Mouse (Mus musculus): Measurements from ENCODE around the gene Mrpl53. TPM values are rescaled to one million over a fixed set of nuclear protein-coding genes. Genes with fewer than 3 reads are reported as not detected.

The Mrpl53 gene
- polyA plus RNA-seq, 1 experiment from 2014 or later, result 156 TPM

DNA sequence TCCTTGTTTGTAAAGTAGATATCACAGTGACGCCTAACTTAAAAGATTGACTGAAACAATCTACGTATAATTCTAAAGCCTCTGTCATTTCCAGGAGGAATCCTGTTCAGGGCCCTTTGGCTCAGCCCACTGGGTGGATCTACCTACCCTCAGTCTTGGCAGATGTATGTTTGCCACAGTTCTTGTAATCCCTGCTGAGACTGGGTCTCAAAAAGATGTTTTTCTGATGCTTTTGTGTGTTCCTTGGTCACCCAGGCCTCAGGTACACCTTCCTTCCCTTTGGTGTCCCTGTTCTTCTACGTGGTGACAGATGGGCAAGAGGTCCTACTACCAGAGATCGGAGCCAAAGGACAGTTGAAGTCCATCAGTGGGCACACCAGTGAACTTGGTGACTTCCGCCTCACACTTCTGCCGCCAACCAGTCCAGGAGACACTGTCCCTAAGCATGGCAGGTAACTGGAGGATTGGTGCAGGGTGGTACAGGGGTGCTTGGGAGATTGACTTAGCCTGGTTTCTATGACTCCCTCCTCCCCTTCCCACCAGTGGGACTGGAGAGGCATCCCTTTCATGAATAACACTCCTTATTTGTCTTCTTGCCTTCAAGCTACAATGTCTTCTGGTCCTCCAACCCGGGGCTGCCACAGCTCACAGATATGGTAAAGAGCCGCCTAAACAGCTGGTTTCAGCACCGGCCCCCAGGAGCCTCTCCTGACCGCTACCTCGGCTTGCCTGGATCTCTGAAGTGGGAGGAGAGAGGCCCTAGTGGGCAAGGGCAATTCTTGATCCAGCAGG is 7.7 kb downstream of the Mrpl53 start:
- Histone ChIP-seq H3K4me3 (peak overlapping the region; percentile 75), H3K27ac (ENCODE audit: poor library complexity, severe bottlenecking) (no peak overlapping the region), H3K4me1 (replicated peaks) (peaks cover 38% of the 10 kb centered on the region), H3K36me3 (peaks cover 33% of the 10 kb centered on the region), H3K9me3 (replicated peaks) (no peaks in the 10 kb centered on the region), H3K4me2 (peak overlapping the region; percentile 93), H3K9ac (peak overlapping the region; percentile 86), H3K27me3 (replicated peaks) (no peaks in the 10 kb centered on the region)
- ATAC-seq (ENCODE audit: insufficient number of reproducible peaks, low FRiP score), result no peak
- WGBS, result 75% methylated on average over 11 of the region's 11 CpGs

DNA sequence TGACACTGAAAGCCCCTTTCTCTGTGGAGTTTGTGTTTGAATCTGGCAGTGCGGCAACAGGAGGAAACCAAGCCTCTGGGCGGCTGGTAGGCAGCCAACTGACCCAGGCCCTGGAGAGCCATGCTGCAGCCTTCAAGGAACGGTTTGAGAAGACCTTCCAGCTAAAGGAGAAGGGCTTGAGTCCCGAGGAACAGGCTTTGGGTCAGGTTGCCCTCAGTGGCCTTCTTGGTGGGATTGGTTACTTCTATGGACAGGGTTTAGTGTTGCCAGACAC is 8.3 kb downstream of the Mrpl53 start:
- Histone ChIP-seq H3K4me3 (0 out of 2 replicates have a peak overlapping the region, but pooled peaks have one; percentile 3), H3K4me1 (replicated peaks) (peaks cover 36% of the 10 kb centered on the region), H3K4me2 (peak overlapping the region; percentile 93; the same call in 1 of the 2 replicates), H3K36me3 (peaks cover 33% of the 10 kb centered on the region), H3K27me3 (replicated peaks) (no peaks in the 10 kb centered on the region), H3K27ac (ENCODE audit: poor library complexity, severe bottlenecking) (no peak overlapping the region), H3K9ac (0 out of 2 replicates have a peak overlapping the region, but pooled peaks have one; percentile 86), H3K9me3 (replicated peaks) (no peaks in the 10 kb centered on the region)
- 91% methylated on average over 4 of the region's 4 CpGs for WGBS
- ATAC-seq (ENCODE audit: insufficient number of reproducible peaks, low FRiP score), result no peak

DNA sequence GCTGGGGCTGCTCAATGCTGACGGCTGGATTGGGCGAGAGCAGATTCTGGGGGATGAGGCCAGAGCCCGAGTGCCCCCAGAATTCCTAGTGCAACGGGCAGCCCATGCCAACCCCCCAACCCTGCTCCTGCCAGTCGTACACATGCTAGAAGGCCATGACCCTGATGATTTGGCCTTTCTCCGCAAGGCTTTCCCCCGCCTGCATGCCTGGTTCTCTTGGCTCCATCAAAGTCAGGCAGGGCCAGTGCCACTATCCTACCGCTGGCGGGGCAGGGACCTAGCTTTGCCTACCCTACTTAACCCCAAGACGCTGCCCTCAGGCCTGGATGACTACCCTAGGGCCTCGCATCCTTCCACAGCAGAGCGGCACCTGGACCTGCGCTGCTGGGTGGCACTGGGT is 8.8 kb downstream of the Mrpl53 start:
- H3K4me1 ChIP-seq (replicated peaks), result peaks cover 38% of the 10 kb centered on the region
- H3K4me3 ChIP-seq, result no peak overlapping the region
- H3K9me3 ChIP-seq (replicated peaks), result no peaks in the 10 kb centered on the region
- no peak overlapping the region for H3K4me2 ChIP-seq
- no peaks in the 10 kb centered on the region for H3K27me3 ChIP-seq (replicated peaks)
- WGBS, result 89% methylated on average over 13 of the region's 13 CpGs
- H3K9ac ChIP-seq, result no peak overlapping the region
- H3K27ac ChIP-seq (ENCODE audit: poor library complexity, severe bottlenecking), result no peak overlapping the region
- peaks cover 33% of the 10 kb centered on the region for H3K36me3 ChIP-seq
- ATAC-seq (ENCODE audit: insufficient number of reproducible peaks, low FRiP score), result no peak

DNA sequence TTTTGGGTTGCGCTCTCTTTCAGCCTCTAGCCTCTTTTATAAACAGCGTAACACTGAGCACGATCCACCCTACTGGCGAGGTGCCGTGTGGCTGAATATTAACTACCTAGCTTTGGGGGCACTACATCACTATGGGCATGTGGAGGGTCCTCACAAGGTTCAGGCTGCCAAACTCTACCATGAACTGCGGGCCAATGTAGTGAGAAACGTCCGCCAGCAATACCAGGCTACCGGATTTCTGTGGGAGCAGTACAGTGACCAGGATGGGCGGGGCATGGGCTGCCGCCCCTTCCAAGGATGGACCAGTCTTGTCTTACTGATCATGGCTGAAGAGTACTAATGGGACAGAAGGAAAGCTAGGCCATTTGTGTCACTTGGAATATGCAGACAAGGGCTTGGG is 9.5 kb downstream of the Mrpl53 start:
- Histone ChIP-seq H3K9ac (no peak overlapping the region), H3K36me3 (peaks cover 33% of the 10 kb centered on the region), H3K4me2 (no peak overlapping the region), H3K4me1 (replicated peaks) (peaks cover 43% of the 10 kb centered on the region), H3K4me3 (no peak overlapping the region), H3K9me3 (replicated peaks) (no peaks in the 10 kb centered on the region), H3K27me3 (replicated peaks) (no peaks in the 10 kb centered on the region), H3K27ac (ENCODE audit: poor library complexity, severe bottlenecking) (no peak overlapping the region)
- 83% methylated on average over 11 of the region's 11 CpGs for WGBS
- no peak for ATAC-seq (ENCODE audit: insufficient number of reproducible peaks, low FRiP score)

DNA sequence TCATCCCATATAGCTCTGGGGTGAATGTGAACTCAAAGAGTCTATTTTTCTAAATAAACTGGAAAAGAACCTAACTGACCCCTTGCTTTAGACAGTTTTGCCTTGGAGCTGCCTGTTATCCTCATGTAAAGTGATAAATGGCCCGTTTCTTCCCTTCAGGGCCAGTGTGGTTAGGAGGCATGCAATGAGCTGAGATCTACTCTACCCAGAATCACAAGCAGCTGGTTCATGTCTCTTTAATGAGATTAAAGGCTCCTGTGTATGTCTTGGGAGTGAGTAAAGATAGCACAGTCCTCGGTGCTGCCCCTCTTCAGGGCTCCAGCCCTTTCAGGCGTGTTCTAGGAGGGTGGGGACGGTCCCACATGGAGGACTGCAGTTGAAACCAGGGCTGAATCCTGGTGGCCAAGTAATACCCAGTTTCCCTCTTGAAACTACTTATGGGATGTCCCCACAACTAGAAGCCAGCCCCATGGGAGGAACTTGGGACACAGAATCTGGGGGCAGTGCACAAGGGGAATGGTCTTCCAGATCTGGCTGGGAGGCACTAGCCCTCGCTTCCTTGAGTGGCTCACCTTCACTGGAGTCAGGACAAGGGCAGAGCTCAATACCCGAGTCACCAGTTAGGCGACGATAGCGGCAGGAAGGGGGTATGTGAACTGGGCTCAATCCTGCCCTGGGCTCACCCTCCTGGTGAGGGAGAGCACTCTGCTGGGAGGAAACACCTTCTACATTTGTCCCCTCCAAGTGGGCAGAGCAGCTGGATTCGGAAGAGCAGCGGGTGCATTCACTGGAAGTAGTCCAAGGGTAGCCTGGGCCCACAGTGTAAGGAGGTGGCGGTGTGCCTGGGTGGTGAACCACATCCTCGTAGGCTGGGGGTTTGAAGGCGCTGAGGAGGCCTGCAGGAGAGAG is 10.2 kb downstream of the Mrpl53 start:
- peaks cover 33% of the 10 kb centered on the region for H3K36me3 ChIP-seq
- 75% methylated on average over 14 of the region's 14 CpGs for WGBS
- H3K4me1 ChIP-seq (replicated peaks), result peaks cover 48% of the 10 kb centered on the region
- H3K4me2 ChIP-seq, result no peak overlapping the region
- H3K9me3 ChIP-seq (replicated peaks), result no peaks in the 10 kb centered on the region
- no peak overlapping the region for H3K9ac ChIP-seq
- ATAC-seq (ENCODE audit: insufficient number of reproducible peaks, low FRiP score), result no peak
- no peak overlapping the region for H3K4me3 ChIP-seq
- H3K27me3 ChIP-seq (replicated peaks), result no peaks in the 10 kb centered on the region
- H3K27ac ChIP-seq (ENCODE audit: poor library complexity, severe bottlenecking), result no peak overlapping the region

DNA sequence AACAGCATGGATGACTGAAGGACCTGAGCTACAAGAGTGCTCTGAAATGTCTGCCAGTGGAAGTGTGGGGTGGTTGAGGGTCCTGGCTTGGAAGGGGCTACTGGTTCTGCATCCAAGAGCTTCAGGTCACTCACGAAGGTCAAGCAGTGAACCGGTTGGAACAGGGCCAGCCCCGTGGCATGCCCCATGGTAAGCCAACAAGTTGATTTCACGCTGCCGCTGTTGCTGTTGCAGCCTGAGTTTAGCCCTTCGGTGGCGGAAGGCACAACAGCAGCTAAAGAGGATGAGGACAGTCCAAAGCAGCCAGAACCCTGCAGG is 10.9 kb downstream of the Mrpl53 start:
- peaks cover 48% of the 10 kb centered on the region for H3K4me1 ChIP-seq (replicated peaks)
- no peak overlapping the region for H3K4me3 ChIP-seq
- H3K9ac ChIP-seq, result no peak overlapping the region
- H3K9me3 ChIP-seq (replicated peaks), result no peaks in the 10 kb centered on the region
- H3K27ac ChIP-seq (ENCODE audit: poor library complexity, severe bottlenecking), result no peak overlapping the region
- peaks cover 33% of the 10 kb centered on the region for H3K36me3 ChIP-seq
- no peaks in the 10 kb centered on the region for H3K27me3 ChIP-seq (replicated peaks)
- 86% methylated on average over 7 of the region's 7 CpGs for WGBS
- peak overlapping the region; percentile 90 for H3K4me2 ChIP-seq
- ATAC-seq (ENCODE audit: insufficient number of reproducible peaks, low FRiP score), result no peak

DNA sequence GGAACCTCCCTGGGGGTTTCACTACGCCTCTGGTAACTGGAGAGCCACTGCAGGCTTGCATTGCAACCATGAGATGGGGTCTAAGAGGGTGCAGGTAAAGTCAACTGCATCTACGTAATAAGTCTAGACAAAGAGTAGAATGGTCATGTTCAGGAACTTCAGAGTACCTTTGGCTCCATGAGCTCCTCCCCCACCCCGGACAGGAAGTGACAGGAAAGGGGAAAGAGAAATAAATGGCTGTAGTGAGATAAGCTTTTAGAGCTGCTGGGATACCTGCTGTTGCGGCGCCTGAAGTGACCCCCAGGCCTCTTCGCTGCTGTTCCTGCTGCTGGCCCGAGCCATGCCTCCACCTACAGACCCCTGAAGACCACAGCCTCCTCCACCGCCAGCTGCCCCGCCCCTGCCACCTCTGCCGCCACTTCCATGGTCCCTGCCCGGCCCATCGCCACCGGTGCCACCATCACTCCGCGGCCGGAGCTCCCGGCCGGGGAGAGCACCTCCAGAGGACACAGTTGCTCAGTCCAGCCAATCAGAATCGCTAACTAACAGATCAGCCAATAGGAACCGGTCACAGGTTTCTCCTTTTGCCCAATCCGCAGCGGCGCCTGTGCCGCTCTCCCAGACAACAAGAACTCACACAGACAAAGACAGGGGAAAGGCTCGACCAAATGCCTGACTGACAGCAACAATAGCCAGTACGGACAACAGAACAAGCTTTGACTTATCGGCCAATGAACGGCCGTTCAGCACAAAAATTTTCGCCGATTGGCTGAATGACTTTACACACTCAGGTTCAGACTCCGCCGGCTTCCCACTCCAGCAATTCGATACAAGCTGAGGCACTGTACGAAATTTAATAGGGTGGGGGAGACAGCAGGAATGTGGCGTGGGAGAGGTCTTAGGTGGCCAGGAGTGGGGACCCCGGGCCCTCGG is 12.4 kb downstream of the Mrpl53 start, which contains the start of gene Wbp1:
Wbp1 (minus strand) TSS at position 630 of the 933 bp plus-strand sequence.
- Histone ChIP-seq H3K36me3 (peaks cover 33% of the 10 kb centered on the region), H3K9ac (peak within 1 kb of the TSS; percentile 88), H3K9me3 (replicated peaks) (no peaks in the 10 kb centered on the region), H3K27ac (ENCODE audit: poor library complexity, severe bottlenecking) (peak within 1 kb of the TSS; percentile 93), H3K4me1 (replicated peaks) (peaks cover 50% of the 10 kb centered on the region), H3K4me2 (peak within 1 kb of the TSS; percentile 96), H3K4me3 (peak within 1 kb of the TSS; percentile 79), H3K27me3 (replicated peaks) (no peaks in the 10 kb centered on the region)
- WGBS, result under 1% methylated on average over 38 of the region's 38 CpGs
- ATAC-seq (ENCODE audit: insufficient number of reproducible peaks, low FRiP score), result peak; percentile 95

DNA sequence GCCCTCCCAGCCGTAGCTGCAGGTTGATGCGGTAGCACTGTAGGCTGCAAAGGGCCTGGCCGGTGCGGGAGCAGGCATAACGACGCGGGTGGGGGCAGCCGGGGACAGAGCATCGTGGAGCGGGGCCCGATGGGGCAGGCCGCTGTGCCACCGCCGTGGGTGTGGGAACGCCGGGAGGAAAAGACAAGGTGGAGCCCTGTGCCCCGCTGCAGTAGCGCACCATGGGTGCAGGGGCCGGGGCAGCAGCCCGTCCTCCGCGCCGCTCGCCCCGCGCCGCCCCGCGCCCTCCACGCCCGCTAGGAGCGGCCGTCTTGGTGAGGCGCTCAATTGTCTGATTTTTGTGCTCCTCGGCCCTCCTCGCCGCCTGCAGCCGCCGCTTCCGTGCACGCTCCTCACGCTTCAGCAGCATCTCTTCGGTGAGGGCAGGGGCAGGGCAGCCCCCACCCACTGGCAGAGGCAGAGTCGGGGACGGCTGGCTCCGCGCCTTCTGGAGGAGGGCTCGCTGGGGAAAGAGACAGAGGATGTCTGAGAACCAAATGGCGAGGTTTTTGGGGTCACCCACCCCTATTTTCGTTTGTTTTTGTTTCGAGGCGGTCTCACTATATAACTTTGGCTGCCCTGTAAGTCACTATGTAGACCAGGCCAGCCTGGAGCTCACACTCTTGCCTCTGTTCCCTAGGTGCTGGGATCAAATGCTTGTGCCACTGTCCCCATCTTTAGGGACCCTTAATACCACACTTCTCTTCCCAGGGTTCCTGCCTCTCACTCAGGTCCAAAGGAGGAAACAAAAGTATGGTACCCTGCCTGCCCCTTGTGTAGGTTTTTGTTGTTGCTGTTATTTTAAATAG is 13.2 kb downstream of the Mrpl53 start:
- H3K36me3 ChIP-seq, result peaks cover 28% of the 10 kb centered on the region
- H3K4me2 ChIP-seq, result peak overlapping the region; percentile 96
- H3K4me3 ChIP-seq, result peak overlapping the region; percentile 79
- peak overlapping the region; percentile 92 for H3K27ac ChIP-seq (ENCODE audit: poor library complexity, severe bottlenecking)
- no peaks in the 10 kb centered on the region for H3K27me3 ChIP-seq (replicated peaks)
- H3K9me3 ChIP-seq (replicated peaks), result no peaks in the 10 kb centered on the region
- WGBS, result 2% methylated on average over 52 of the region's 52 CpGs
- peak overlapping the region; percentile 86 for H3K9ac ChIP-seq
- peak; percentile 53 for ATAC-seq (ENCODE audit: insufficient number of reproducible peaks, low FRiP score)
- H3K4me1 ChIP-seq (replicated peaks), result peaks cover 41% of the 10 kb centered on the region

DNA sequence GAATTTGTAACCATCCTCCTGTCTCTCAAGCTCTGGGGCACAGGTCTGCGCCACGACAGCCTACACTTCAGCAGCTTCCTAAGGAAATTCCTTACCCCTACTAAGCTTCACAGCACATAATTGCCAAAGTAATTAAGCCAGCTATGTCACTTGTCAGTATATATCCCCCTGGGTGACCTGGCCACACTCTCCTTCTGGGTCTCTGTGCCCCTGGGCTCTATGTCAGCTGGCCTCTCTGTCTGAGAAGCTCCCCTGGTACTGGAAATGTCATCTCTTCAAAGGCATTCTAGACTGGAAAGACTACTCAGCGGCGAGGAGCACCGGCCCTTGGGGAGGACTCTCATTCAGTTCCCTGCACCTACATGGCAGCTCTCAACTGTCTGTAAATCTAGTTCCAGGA is 14.1 kb downstream of the Mrpl53 start:
- ATAC-seq (ENCODE audit: insufficient number of reproducible peaks, low FRiP score), result no peak
- Histone ChIP-seq H3K9me3 (replicated peaks) (no peaks in the 10 kb centered on the region), H3K27ac (ENCODE audit: poor library complexity, severe bottlenecking) (no peak overlapping the region), H3K9ac (no peak overlapping the region), H3K36me3 (peaks cover 20% of the 10 kb centered on the region), H3K4me1 (replicated peaks) (peaks cover 41% of the 10 kb centered on the region), H3K4me3 (no peak overlapping the region), H3K4me2 (peak overlapping the region; percentile 96), H3K27me3 (replicated peaks) (no peaks in the 10 kb centered on the region)
- 84% methylated on average over 5 of the region's 5 CpGs for WGBS

DNA sequence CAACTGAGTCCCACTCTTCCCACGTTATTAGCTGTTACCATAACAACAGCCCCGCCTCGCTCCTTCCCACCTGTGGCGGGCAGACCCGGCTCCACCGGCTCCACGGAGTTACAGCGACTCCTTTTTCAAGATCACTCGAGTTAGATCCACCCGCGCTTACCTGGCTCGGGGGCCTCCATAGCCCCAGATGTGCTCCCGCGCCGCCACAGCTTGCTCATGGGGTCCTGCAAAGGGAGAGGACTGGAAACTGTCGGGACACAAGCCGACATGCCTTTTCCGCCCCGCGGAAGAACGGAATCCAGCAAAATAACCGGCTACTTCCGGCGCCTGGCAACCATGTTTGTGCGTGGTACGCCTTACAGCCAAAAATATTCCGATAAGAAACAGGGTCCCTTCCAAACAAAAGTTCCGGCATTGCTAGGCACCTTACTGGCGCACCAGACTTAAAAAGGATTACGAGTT is 16.0 kb downstream of the Mrpl53 start:
- Histone ChIP-seq H3K27me3 (replicated peaks) (no peaks in the 10 kb centered on the region), H3K4me3 (peak overlapping the region; percentile 92), H3K36me3 (0 out of 2 replicates have a peak, but pooled peaks cover under 1% of the 10 kb centered on the region), H3K9me3 (replicated peaks) (no peaks in the 10 kb centered on the region), H3K27ac (ENCODE audit: poor library complexity, severe bottlenecking) (peak overlapping the region; percentile 50; the same call in 1 of the 2 replicates), H3K4me1 (replicated peaks) (peaks cover 33% of the 10 kb centered on the region), H3K9ac (peak overlapping the region; percentile 81), H3K4me2 (peak overlapping the region; percentile 81)
- no peak for ATAC-seq (ENCODE audit: insufficient number of reproducible peaks, low FRiP score)
- WGBS, result under 1% methylated on average over 30 of the region's 30 CpGs
